ENCODE assay signal across 8 mouse cellular contexts in genomic region chr7:37361802-37362441, GRCm38 (mm10).
A peak's percentile ranks its signal among the peaks of the same experiment; 100 is the strongest.
DNase-seq lines count a peak whose midpoint lies in the region; ATAC-seq and TF ChIP-seq lines count a peak whose summit lies in the region.

No protein-coding gene starts in this region.

- ATAC-seq in embryonic facial prominence, embryonic 15.5 days (ENCODE audit: insufficient number of reproducible peaks, low FRiP score, low TSS enrichment, low read depth) = peak; percentile 25; the same call in 1 of the 2 replicates
- ATAC-seq in hindbrain, embryonic 11.5 days (ENCODE audit: low FRiP score) = peak; percentile 31
- no peak; the same call in 1 of the 2 replicates for ATAC-seq in limb, embryonic 15.5 days (ENCODE audit: insufficient number of reproducible peaks, low FRiP score, low TSS enrichment, low read depth)
- no peak for ATAC-seq in neural tube, embryonic 11.5 days (ENCODE audit: insufficient read depth, low FRiP score, low TSS enrichment)

- 3% methylated on average over 16 of the region's 16 CpGs for whole genome bisulfite sequencing in embryonic facial prominence, embryonic 15.5 days
- 9% methylated on average over 16 of the region's 16 CpGs for WGBS in hindbrain, embryonic 11.5 days
- 2% methylated on average over 16 of the region's 16 CpGs for WGBS in limb, embryonic 15.5 days
- 5% methylated on average over 16 of the region's 16 CpGs for WGBS in neural tube, embryonic 11.5 days

- intact Hi-C loops in gastrocnemius, adult 2 months (cut with DNase I) = no loop called here

- H3K27me3 ChIP-seq in embryonic facial prominence, embryonic 15.5 days = peaks cover 8% of the 10 kb centered on the region
- H3K27me3 ChIP-seq in hindbrain, embryonic 11.5 days (ENCODE audit: control insufficient read depth, insufficient read depth, low read length) = no peaks in the 10 kb centered on the region
- H3K27me3 ChIP-seq in limb, embryonic 15.5 days = peaks cover 11% of the 10 kb centered on the region; the same call in 1 of the 2 replicates
- H3K27me3 ChIP-seq in neural tube, embryonic 11.5 days (ENCODE audit: control insufficient read depth, insufficient read depth, low read length) = no peaks in the 10 kb centered on the region

- no peak for TF ChIP-seq CTCF in gastrocnemius, adult 2 months (IDR thresholded peaks at IDR 0.05)

- H3K4me2 ChIP-seq in embryonic facial prominence, embryonic 15.5 days (replicated peaks) = peak overlapping the region; percentile 59
- peak overlapping the region; percentile 29; the same call in 1 of the 2 replicates for H3K4me2 ChIP-seq in hindbrain, embryonic 11.5 days (replicated peaks; ENCODE audit: low read depth, low read length)
- H3K4me2 ChIP-seq in limb, embryonic 15.5 days = peak overlapping the region; percentile 59
- peak overlapping the region; percentile 20 for H3K4me2 ChIP-seq in neural tube, embryonic 11.5 days (ENCODE audit: low read depth)

- H3K9me3 ChIP-seq in embryonic facial prominence, embryonic 15.5 days (replicated peaks) = no peaks in the 10 kb centered on the region
- H3K9me3 ChIP-seq in hindbrain, embryonic 11.5 days (ENCODE audit: control insufficient read depth, low read length) = no peaks in the 10 kb centered on the region
- no peaks in the 10 kb centered on the region for H3K9me3 ChIP-seq in limb, embryonic 15.5 days
- no peaks in the 10 kb centered on the region for H3K9me3 ChIP-seq in neural tube, embryonic 11.5 days (ENCODE audit: control insufficient read depth, low read length)

- H3K9ac ChIP-seq in embryonic facial prominence, embryonic 15.5 days = no peak overlapping the region
- no peak overlapping the region for H3K9ac ChIP-seq in hindbrain, embryonic 11.5 days (ENCODE audit: low read depth, low read length)
- H3K9ac ChIP-seq in limb, embryonic 15.5 days = 0 out of 2 replicates have a peak overlapping the region, but pooled peaks have one; percentile 7
- H3K9ac ChIP-seq in neural tube, embryonic 11.5 days (ENCODE audit: low read length) = no peak overlapping the region

- peak; percentile 49 for DNase-seq in gastrocnemius, adult 2 months
- DNase-seq in gastrocnemius, postnatal 10 days = no peak
- no peak for DNase-seq in hindbrain, embryonic 11.5 days (ENCODE audit: low spot score)
- peak; percentile 63 for DNase-seq in neural tube, embryonic 11.5 days (ENCODE audit: low spot score)
- DNase-seq in cerebellum, postnatal 4 days (ENCODE audit: low spot score in 2 of 2) = no peak
- no peak for DNase-seq in right cerebral cortex, adult 18-20 months

- H3K4me3 ChIP-seq in gastrocnemius, adult 2 months = peak overlapping the region; percentile 73
- H3K4me3 ChIP-seq in embryonic facial prominence, embryonic 15.5 days (replicated peaks) = peak overlapping the region; percentile 34
- H3K4me3 ChIP-seq in hindbrain, embryonic 11.5 days (ENCODE audit: low read depth, low read length) = no peak overlapping the region
- H3K4me3 ChIP-seq in limb, embryonic 15.5 days = peak overlapping the region; percentile 30
- H3K4me3 ChIP-seq in neural tube, embryonic 11.5 days (ENCODE audit: low read depth, low read length) = no peak overlapping the region

- H3K36me3 ChIP-seq in embryonic facial prominence, embryonic 15.5 days = no peaks in the 10 kb centered on the region
- H3K36me3 ChIP-seq in hindbrain, embryonic 11.5 days (ENCODE audit: control insufficient read depth, insufficient read depth, low read length) = no peaks in the 10 kb centered on the region
- no peaks in the 10 kb centered on the region for H3K36me3 ChIP-seq in limb, embryonic 15.5 days
- no peaks in the 10 kb centered on the region for H3K36me3 ChIP-seq in neural tube, embryonic 11.5 days (ENCODE audit: control insufficient read depth, insufficient read depth, low read length)

- peaks cover 20% of the 10 kb centered on the region for H3K4me1 ChIP-seq in embryonic facial prominence, embryonic 15.5 days
- peaks cover 2% of the 10 kb centered on the region for H3K4me1 ChIP-seq in hindbrain, embryonic 11.5 days (replicated peaks; ENCODE audit: control insufficient read depth, insufficient read depth, low read length)
- H3K4me1 ChIP-seq in limb, embryonic 15.5 days = peaks cover 32% of the 10 kb centered on the region
- H3K4me1 ChIP-seq in neural tube, embryonic 11.5 days (ENCODE audit: control insufficient read depth, insufficient read depth, low read length) = peaks cover 20% of the 10 kb centered on the region

- H3K27ac ChIP-seq in gastrocnemius, adult 2 months = peak overlapping the region; percentile 75
- peak overlapping the region; percentile 73 for H3K27ac ChIP-seq in embryonic facial prominence, embryonic 15.5 days (replicated peaks)
- no peak overlapping the region for H3K27ac ChIP-seq in hindbrain, embryonic 11.5 days (ENCODE audit: low read depth, low read length)
- peak overlapping the region; percentile 63 for H3K27ac ChIP-seq in limb, embryonic 15.5 days
- 0 out of 2 replicates have a peak overlapping the region, but pooled peaks have one; percentile 0 for H3K27ac ChIP-seq in neural tube, embryonic 11.5 days (ENCODE audit: low read depth, low read length)

Comparison
In these comparisons a context has a peak if more than half of its experiments do, and no peak if none do; other contexts are left out.
1. DNase-seq: peak in gastrocnemius, adult 2 months (single experiment) and neural tube, embryonic 11.5 days (single experiment); none in gastrocnemius, postnatal 10 days (single experiment), hindbrain, embryonic 11.5 days (single experiment), cerebellum, postnatal 4 days (0 of 2) and right cerebral cortex, adult 18-20 months (single experiment).
2. H3K4me3 ChIP-seq: peak in gastrocnemius, adult 2 months (single experiment), embryonic facial prominence, embryonic 15.5 days (single experiment) and limb, embryonic 15.5 days (single experiment); none in hindbrain, embryonic 11.5 days (single experiment) and neural tube, embryonic 11.5 days (single experiment).
3. ATAC-seq: peak in embryonic facial prominence, embryonic 15.5 days (single experiment) and hindbrain, embryonic 11.5 days (single experiment); none in limb, embryonic 15.5 days (single experiment) and neural tube, embryonic 11.5 days (single experiment).
4. Peak in every context shown above with its lines, with median percentiles within 50 percentile points of each other: H3K4me2 ChIP-seq.